Mouse (Mus musculus) embryo, embryonic 11 days (tissue): ENCODE measurements around the gene Frem2.
A peak's percentile ranks its signal among the peaks of the same experiment; 100 is the strongest.

Source experiments
- DNase-seq: peaks from one replicate; pipeline ENCODE4 v3.0.0-alpha.2; 2015

Gene Frem2

GRCm38 (mm10) chr3:53465330-53465729 is 191.8 kb downstream of the Frem2 start:
- DNase-seq: no peak

- peak; percentile 49 for DNase-seq
Measured at GRCm38 (mm10) chr3:53464146-53464698, 192.9 kb downstream of the Frem2 start.
